In genomic region chr9:22952571-22953442, GRCm38 (mm10) we compare ENCODE assay signal across 15 mouse cellular contexts.
A peak's percentile ranks its signal among the peaks of the same experiment; 100 is the strongest.
DNase-seq lines count a peak whose midpoint lies in the region; ATAC-seq lines count a peak whose summit lies in the region.
"Had no signal": no experiment of that assay in that cellular context is flagged by ENCODE, and none has a peak within 500 bp of the region (broad histone marks: within the 10 kb centered on the region; RNA-seq: fewer than 3 reads in every experiment).

No protein-coding gene starts in this region.

- ATAC-seq in neural tube, embryonic 11.5 days (ENCODE audit: insufficient read depth, low FRiP score, low TSS enrichment): peak; percentile 72
- no peak for ATAC-seq in neural tube, embryonic 15.5 days (ENCODE audit: low FRiP score)
- no peak for ATAC-seq in intestine, embryonic 16.5 days
- ATAC-seq: forebrain, postnatal 0 days; midbrain, embryonic 16.5 days had no signal

- no peaks in the 10 kb centered on the region for H3K27me3 ChIP-seq in neural tube, embryonic 11.5 days (ENCODE audit: control insufficient read depth, insufficient read depth, low read length)
- no peaks in the 10 kb centered on the region for H3K27me3 ChIP-seq in neural tube, embryonic 15.5 days (replicated peaks)
- no peaks in the 10 kb centered on the region for H3K27me3 ChIP-seq in limb, embryonic 10.5 days (ENCODE audit: low read depth, poor library complexity, severe bottlenecking)
- no peaks in the 10 kb centered on the region for H3K27me3 ChIP-seq in intestine, embryonic 16.5 days (replicated peaks; ENCODE audit: control insufficient read depth, insufficient read depth, low read length)

- no peaks in the 10 kb centered on the region for H3K36me3 ChIP-seq in neural tube, embryonic 11.5 days (ENCODE audit: control insufficient read depth, insufficient read depth, low read length)
- no peaks in the 10 kb centered on the region for H3K36me3 ChIP-seq in neural tube, embryonic 15.5 days
- H3K36me3 ChIP-seq in limb, embryonic 10.5 days: no peaks in the 10 kb centered on the region
- no peaks in the 10 kb centered on the region for H3K36me3 ChIP-seq in intestine, embryonic 16.5 days (ENCODE audit: control insufficient read depth, insufficient read depth, low read length)

- 46% methylated on average over 16 of the region's 16 CpGs for WGBS in neural tube, embryonic 11.5 days
- 32% methylated on average over 16 of the region's 16 CpGs for WGBS in neural tube, embryonic 15.5 days
- 36% methylated on average over 16 of the region's 16 CpGs for WGBS in limb, embryonic 10.5 days
- WGBS in intestine, embryonic 16.5 days: 80% methylated on average over 16 of the region's 16 CpGs

- H3K4me3 ChIP-seq in neural tube, embryonic 11.5 days (ENCODE audit: low read depth, low read length): no peak overlapping the region
- no peak overlapping the region for H3K4me3 ChIP-seq in neural tube, embryonic 15.5 days (replicated peaks)
- H3K4me3 ChIP-seq in limb, embryonic 10.5 days: no peak overlapping the region
- H3K4me3 ChIP-seq in intestine, embryonic 16.5 days (ENCODE audit: low read length): no peak overlapping the region

- H3K4me2 ChIP-seq in neural tube, embryonic 11.5 days (ENCODE audit: low read depth): no peak overlapping the region
- no peak overlapping the region for H3K4me2 ChIP-seq in neural tube, embryonic 15.5 days
- no peak overlapping the region for H3K4me2 ChIP-seq in intestine, embryonic 16.5 days (ENCODE audit: low read depth, low read length)
- H3K4me2 ChIP-seq: hindbrain, embryonic 14.5 days; lung, embryonic 14.5 days had no signal

- H3K9ac ChIP-seq in neural tube, embryonic 11.5 days (ENCODE audit: low read length): no peak overlapping the region
- H3K9ac ChIP-seq in neural tube, embryonic 15.5 days (replicated peaks): no peak overlapping the region
- no peak overlapping the region for H3K9ac ChIP-seq in intestine, embryonic 16.5 days (ENCODE audit: low read depth, low read length)
- H3K9ac ChIP-seq: forebrain, postnatal 0 days; hindbrain, embryonic 14.5 days; lung, embryonic 14.5 days had no signal

- no peaks in the 10 kb centered on the region for H3K4me1 ChIP-seq in neural tube, embryonic 11.5 days (ENCODE audit: control insufficient read depth, insufficient read depth, low read length)
- H3K4me1 ChIP-seq in neural tube, embryonic 15.5 days: no peaks in the 10 kb centered on the region
- peaks cover 29% of the 10 kb centered on the region for H3K4me1 ChIP-seq in limb, embryonic 10.5 days
- no peaks in the 10 kb centered on the region for H3K4me1 ChIP-seq in intestine, embryonic 16.5 days (ENCODE audit: control insufficient read depth, insufficient read depth, low read length)

- no peak overlapping the region for H3K27ac ChIP-seq in neural tube, embryonic 11.5 days (ENCODE audit: low read depth, low read length)
- no peak overlapping the region for H3K27ac ChIP-seq in neural tube, embryonic 15.5 days (replicated peaks)
- peak overlapping the region; percentile 53; the same call in 1 of the 2 replicates for H3K27ac ChIP-seq in limb, embryonic 10.5 days
- no peak overlapping the region for H3K27ac ChIP-seq in intestine, embryonic 16.5 days (ENCODE audit: low read length)
- H3K27ac ChIP-seq: hindbrain, embryonic 14.5 days had no signal

- no peaks in the 10 kb centered on the region for H3K9me3 ChIP-seq in neural tube, embryonic 11.5 days (ENCODE audit: control insufficient read depth, low read length)
- H3K9me3 ChIP-seq in neural tube, embryonic 15.5 days (replicated peaks): no peaks in the 10 kb centered on the region
- no peaks in the 10 kb centered on the region for H3K9me3 ChIP-seq in limb, embryonic 10.5 days (replicated peaks)
- no peaks in the 10 kb centered on the region for H3K9me3 ChIP-seq in intestine, embryonic 16.5 days (ENCODE audit: control insufficient read depth, low read length)

- peak; percentile 68 for DNase-seq in embryo, embryonic 11 days
- DNase-seq in embryo, embryonic 10 days (ENCODE audit: low spot score): no peak
- peak; percentile 27 for DNase-seq in neural tube, embryonic 11.5 days (ENCODE audit: low spot score)
- peak; percentile 66 for DNase-seq in limb, embryonic 10.5 days (ENCODE audit: low spot score)
- no peak for DNase-seq in urinary bladder, postnatal 25 days (ENCODE audit: low spot score)
- DNase-seq in right cerebral cortex, postnatal 4 days: no peak
- DNase-seq: adrenal gland, postnatal 25 days; cerebellum, postnatal 10 days; forebrain, postnatal 0 days; kidney, adult 9 months; lung, embryonic 14.5 days had no signal

Comparison
In these comparisons a context has a peak if more than half of its experiments do, and no peak if none do; other contexts are left out.
1. DNase-seq: peak in embryo, embryonic 11 days (single experiment), neural tube, embryonic 11.5 days (single experiment) and limb, embryonic 10.5 days (single experiment); none in embryo, embryonic 10 days (single experiment), urinary bladder, postnatal 25 days (single experiment) and right cerebral cortex, postnatal 4 days (single experiment).